Mouse (Mus musculus): Measurements from ENCODE around the gene Usf1.

GRCm38 (mm10) chr1:171450062-171450461 lies 38.9 kb downstream of the Usf1 start:
- TF ChIP-seq CTCF (IDR thresholded peaks at IDR 0.05) (no peak), EP300 (IDR thresholded peaks at IDR 0.05) (no peak)

Measured in lung, postnatal 0 days (tissue).